Mouse (Mus musculus) embryo, embryonic 11 days (tissue): ENCODE measurements around the gene Atp8a2.

ENCODE experiments used
- DNase-seq: peaks from one replicate; pipeline ENCODE4 v3.0.0-alpha.2; 2015

Atp8a2 gene

GRCm38 (mm10) chr14:59591901-59592300 is 605.1 kb downstream of the Atp8a2 start:
- DNase-seq: no peak

- DNase-seq: no peak
These were observed 606.4 kb downstream of the Atp8a2 start for GRCm38 (mm10) chr14:59590614-59591013.
